Mouse (Mus musculus): ENCODE measurements around the gene Scyl1.

Scyl1 gene

GRCm38 (mm10) chr19:5713255-5713654 is 58.0 kb downstream of the Scyl1 start:
- DNase-seq: no peak

DNA sequence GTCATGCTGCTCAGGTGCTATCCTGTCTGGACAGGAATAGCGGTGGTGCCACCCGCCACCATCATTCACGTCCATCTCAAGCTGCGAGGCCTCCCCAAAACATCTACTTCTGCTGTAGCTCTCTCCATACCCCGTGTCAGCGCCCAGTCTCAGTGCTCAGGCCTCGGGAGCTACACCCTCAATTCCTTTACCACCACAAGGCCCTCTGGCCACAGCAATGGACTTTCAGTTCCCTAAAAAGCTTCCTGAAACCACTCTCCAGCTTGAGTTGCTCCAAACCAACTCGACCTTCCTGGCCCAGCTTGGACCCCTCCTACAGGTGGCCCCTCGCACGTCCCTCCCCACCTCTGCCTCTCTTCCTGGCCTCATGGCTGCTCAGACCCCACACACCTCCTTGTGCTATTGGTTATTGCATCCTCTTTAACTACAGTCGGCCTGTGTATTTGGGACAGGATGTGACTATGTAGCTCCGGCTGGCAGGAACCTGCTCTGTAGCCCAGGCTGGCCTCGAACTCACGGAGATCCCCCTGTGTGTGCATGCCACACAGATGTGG is 59.2 kb downstream of the Scyl1 start:
- peak; percentile 48 for DNase-seq

GRCm38 (mm10) chr19:5711218-5711617 is 60.0 kb downstream of the Scyl1 start:
- peak; percentile 95 for DNase-seq

DNA sequence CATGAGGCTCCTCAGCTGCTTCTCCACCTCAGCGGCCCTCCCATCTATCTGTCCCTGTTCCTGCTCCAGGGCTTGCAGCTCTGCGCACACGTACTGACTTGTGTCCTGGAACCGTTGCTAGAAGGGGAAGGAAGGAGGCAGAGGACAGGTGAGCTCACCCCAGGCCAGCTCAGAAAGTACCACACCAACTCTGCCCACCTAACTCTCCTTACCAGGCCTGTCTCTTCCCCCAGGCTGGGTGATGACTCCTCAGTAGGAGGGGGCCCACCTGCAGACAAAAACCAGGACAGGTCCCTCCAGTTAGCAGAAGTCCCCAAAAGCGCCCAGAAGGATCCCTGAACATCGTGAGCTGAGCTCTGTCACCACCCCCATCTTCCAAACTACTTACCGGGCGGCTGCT is 60.6 kb downstream of the Scyl1 start:
- no peak for DNase-seq

- no peak for DNase-seq
Observed at GRCm38 (mm10) chr19:5710068-5710467, 61.2 kb downstream of the Scyl1 start.

All from lung, postnatal 36 days (tissue).